Mouse (Mus musculus) layer of hippocampus, adult 9-11 months (tissue): ENCODE measurements at regions not wholly inside any gene's neighbourhood (a gene's known extent, or its start where the extent isn't known, plus 50 kb on each side); places are given as distances from the start of the nearest gene placed in this dataset.
A peak's percentile ranks its signal among the peaks of the same experiment; 100 is the strongest.

ENCODE experiments used
- DNase-seq: peaks from one replicate; pipeline ENCODE4 v3.0.0; 2022

DNA sequence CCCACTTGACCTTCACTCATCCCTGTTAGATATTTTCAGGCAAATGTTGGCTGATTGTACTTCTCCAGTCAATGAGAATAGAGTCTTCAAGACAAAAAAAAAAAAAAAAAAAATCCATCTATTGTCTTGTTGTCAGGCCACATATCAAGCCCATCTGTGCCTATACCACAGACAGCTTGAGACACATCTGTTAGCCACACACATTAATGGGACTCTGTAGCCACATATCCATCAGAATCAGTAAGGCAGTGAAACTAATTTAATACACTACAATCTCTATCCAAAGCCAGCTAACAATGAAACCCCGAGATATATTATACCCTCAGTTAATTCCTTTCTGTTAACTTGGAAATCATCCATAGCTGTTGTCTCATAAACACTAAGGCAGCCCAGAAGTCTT is 667.1 kb downstream of the Defb40 start:
- peak; percentile 17 for DNase-seq

- peak; percentile 5 for DNase-seq
Observed at GRCm38 (mm10) chr8:18287536-18288237, 690.4 kb downstream of the Defb40 start.

DNA sequence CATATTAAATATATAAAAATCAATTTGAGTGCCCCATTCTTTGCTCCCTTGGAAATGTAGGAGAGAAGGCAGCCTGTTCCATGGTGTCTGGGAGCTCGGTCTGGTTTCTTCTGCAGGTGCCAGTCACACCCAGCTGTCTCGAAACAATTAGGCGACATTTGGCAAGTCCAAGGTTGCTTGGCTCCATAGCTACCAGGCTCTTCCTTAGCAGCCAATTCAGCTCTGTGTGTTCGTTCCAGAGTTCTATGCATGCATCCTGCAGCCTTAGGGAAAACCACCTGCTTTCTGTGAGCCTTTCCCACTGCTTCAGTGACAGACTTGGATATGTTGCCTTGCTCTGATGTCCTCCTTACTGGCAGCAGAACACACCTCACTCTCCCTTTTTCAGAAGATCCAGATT is 698.1 kb downstream of the Defb40 start:
- peak; percentile 10 for DNase-seq

DNA sequence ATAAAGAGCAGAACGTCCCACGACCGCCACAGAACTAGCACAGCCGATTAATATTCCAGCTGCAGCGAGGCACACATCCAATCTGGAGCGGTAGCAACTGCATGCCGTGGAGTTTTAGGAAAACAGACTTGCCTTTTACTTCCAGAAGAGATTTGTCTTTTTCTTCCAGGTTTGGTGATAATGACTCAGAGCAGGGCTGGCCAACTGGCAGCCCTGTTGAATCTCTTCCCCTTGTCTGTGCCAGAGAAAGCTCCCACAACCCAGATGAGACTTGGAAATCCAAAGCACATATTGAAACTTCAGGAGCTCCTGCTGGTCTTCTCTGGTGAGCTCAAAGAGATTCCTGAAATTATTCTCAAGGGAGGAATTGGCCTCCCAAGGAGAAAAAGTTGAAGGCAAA is 709.8 kb downstream of the Defb40 start:
- peak; percentile 85 for DNase-seq

- no peak for DNase-seq
Observed at GRCm38 (mm10) chr8:18258287-18258961, 719.6 kb downstream of the Defb40 start.

GRCm38 (mm10) chr8:18246299-18246698 is 731.8 kb downstream of the Defb40 start:
- peak; percentile 12 for DNase-seq

GRCm38 (mm10) chr8:18217599-18217998 is 760.5 kb downstream of the Defb40 start:
- no peak for DNase-seq

GRCm38 (mm10) chr8:18217192-18217591 is 760.9 kb downstream of the Defb40 start:
- no peak for DNase-seq

DNA sequence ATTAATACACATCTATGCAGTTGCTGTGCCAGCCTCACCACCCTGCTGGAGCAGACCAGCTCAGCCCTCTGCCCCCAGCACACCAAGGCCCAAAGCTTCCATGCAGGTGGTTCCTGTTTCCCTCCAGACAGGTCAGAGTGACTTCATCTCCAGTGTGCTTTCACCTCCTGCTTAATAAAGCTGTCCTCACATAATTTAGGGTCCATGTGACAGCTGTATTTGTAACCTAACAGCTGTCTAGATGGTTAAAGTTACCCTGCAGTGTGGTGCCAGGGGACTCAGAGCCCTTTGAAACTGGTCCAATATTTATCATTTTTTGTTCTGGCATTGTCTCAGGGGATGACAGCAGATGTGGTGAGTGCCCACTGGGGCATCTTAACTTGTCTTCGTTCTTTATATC is 761.5 kb downstream of the Defb40 start:
- DNase-seq, result no peak

DNA sequence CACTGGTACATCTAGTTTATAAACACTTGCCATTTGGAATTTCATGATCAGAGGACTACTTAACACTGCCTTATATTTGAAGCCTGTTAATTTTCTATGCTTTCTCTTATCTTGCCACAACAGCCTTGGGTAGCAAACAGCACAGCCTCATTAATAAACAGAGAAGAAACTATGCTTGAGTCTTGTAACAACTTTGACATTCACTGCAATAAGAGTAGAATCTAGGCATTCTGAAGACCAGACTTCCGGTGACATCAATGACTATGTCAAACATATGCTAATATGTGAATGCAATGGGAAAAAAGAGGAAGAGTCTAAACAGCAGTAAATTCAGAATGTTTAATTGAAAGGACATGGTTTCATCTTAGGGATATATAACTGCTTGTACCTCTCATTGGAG is 768.0 kb downstream of the Defb40 start:
- no peak for DNase-seq

DNA sequence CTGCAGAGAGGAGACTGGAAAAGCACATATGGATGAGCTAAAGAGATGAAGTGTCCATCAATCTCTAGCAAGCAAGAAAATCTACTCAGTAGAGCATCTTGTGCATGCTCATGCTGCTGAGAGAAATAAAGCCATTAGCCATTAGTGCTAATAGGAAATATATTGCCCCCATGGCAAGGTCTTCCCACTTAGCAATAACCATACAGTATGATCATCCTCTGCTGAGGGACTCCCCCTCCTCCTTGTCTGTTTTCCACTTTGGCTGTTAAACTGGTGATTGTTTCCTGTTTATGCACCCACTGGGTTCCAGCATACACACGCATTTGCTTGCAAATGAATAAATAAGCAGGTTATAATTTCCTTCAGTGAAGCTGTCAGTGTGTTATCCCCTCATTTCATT is 769.4 kb downstream of the Defb40 start:
- DNase-seq, result no peak

- no peak for DNase-seq
Observed at GRCm38 (mm10) chr8:18187486-18187885, 790.6 kb downstream of the Defb40 start.

DNA sequence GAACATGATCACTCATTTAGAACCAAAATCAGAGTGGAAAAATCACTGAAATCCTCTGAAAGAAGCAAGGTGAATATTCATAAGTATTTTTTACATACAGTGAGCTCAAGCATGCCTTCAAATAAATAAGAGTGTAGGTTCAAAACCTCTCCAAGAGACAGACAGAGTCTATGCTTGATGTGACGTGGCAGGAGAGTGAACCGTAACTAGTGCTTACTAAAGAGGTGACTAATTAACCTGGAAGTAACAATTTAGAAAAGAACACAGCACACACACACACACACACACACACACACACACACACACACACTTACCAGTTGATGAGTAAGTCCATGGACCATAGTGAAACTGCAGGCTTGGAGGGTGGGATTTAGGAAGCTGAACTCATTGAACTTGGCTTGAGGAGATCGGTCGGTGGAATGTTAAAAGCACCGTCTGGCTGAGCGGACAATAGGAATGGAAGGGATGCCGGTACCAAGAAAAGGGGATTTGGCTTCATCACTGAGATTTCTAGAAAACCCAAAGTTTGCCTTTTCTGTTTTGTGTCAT is 802.4 kb downstream of the Defb40 start:
- DNase-seq, result no peak

GRCm38 (mm10) chr8:18158619-18159018 is 819.4 kb downstream of the Defb40 start:
- DNase-seq, result no peak

- no peak for DNase-seq
Observed at GRCm38 (mm10) chr8:18115333-18116044, 862.6 kb downstream of the Defb40 start.

DNA sequence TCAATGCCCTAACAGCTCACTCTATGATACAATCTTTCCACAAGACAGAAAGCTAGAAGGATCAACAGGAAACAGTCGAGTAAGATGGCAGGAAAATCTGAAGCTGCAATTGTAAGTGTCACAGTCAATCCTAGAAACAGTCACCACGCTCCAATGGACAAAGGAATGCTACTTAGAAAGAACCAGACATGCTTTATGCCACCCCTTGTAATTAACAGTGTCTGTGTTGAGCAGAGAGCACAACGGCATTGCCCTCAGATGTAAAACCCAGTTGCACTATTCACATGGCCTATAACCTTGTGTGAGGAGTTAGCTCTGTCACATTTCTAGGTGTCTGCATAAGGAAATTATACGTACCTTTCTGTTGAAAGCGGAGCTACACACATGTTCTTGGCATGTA is 864.8 kb downstream of the Defb40 start:
- DNase-seq, result no peak

- DNase-seq, result no peak
Observed at GRCm38 (mm10) chr8:18109480-18109879, 868.6 kb downstream of the Defb40 start.

GRCm38 (mm10) chr8:18106827-18107226 is 871.2 kb downstream of the Defb40 start:
- no peak for DNase-seq

DNA sequence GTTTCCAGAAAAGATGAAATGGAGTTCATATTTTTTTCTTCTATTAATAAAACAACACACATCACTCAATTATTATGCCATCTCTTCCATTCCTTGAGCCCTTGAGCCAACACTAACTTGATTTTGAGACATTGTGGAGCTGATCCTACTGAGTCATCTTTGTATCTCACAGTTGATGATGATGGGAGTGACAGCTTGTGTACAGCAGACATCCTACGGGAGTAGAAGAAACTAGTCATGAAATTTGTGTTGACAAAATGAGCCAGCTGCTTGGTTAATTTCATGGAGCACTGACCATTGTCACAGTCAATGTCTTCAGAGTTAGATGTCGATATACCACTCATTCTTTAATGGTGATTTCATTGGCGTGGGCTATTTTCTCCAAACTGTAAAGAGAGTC is 912.6 kb downstream of the Defb40 start:
- no peak for DNase-seq

GRCm38 (mm10) chr8:18059526-18059925 is 918.5 kb downstream of the Defb40 start:
- no peak for DNase-seq

DNA sequence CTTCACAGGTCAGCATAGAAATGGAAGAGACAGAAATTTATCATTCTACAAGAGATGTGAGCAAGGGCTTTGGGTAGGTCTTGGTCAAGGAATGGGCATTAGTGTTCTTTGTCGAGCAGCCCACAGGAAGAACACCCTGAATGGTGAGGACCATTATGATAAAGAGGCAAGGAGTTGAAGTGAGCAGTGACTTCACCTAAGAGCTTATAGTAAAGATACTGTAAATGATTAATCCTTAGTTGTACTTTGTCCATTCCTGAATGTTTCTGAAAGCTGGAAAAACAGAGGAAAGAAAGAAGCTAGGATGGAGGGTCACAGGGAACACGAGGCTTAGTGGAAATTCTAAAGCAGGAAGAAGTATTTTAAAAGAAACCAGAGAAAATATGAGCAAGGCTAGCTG is 956.9 kb downstream of the Defb40 start:
- DNase-seq, result no peak

GRCm38 (mm10) chr8:18007567-18007966 is 970.5 kb downstream of the Defb40 start:
- DNase-seq, result no peak

DNA sequence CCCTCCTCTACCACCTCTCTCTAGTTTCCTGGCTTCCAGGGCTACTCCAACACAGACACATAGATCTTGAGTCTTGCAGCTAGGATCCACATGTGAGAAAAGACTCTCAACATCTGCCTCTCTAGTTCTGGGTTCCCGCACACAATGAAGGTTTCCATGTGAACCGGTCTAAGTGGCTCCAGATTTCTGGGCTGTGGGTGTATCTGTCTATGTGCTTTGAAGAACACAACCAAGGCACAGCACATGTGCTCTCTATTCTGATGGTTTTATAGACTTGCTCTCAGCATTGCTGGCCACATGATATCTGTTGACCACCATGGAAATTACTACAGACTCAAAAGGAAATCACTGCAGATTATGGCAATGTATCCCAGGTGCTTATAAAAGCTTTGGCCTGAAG is 972.4 kb downstream of the Defb40 start:
- DNase-seq, result no peak

DNA sequence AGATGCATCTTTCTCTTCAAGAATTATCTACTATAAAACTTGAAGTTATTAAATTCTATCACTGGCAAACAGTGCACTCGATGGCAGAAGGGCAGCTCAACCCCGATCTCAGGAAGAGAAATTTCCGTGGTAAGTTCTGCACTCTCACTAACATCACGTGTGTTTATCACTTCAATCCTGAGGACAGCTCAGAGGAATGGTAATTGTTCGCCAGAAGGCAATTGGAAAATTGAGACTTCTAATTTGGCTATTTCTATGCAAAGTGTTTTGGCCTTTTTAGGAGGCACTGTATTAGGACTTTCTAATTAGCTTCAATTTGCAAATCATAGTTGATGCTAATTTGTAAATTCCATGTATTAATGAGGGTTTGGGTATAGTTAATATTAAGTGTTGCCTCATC is 977.3 kb downstream of the Defb40 start:
- no peak for DNase-seq
